Mouse (Mus musculus) erythroblast, embryonic 14.5 days (primary cell): Measurements from ENCODE around the gene Trim17. TPM values are rescaled to one million over a fixed set of nuclear protein-coding genes. Genes with fewer than 3 reads are reported as not detected.

ENCODE experiments used
- H3K27me3 ChIP-seq: 2 replicates; pipeline ENCODE4 v1.6.1; 2012; ENCODE audit warnings: inconsistent platforms; ENCODE audit not compliant: control insufficient read depth
- H3K36me3 ChIP-seq: 2 replicates; pipeline ENCODE4 v1.6.1; 2012; ENCODE audit warnings: mild to moderate bottlenecking, inconsistent platforms; ENCODE audit not compliant: control insufficient read depth
- H3K4me1 ChIP-seq: 2 replicates; pipeline ENCODE4 v1.6.1; 2012; ENCODE audit warnings: inconsistent platforms; ENCODE audit not compliant: control insufficient read depth
- H3K4me3 ChIP-seq: replicated peaks from 2 replicates; pipeline ENCODE3; 2012; ENCODE audit warnings: moderate library complexity, mild to moderate bottlenecking, inconsistent platforms
- H3K9me3 ChIP-seq: 2 replicates; pipeline ENCODE4 v1.6.1; 2012; ENCODE audit warnings: low read length, inconsistent platforms, mixed read lengths; ENCODE audit not compliant: control insufficient read depth
- GATA1 ChIP-seq: IDR thresholded peaks from 2 replicates; pipeline ENCODE4 v1.6.1; 2012; ENCODE audit warnings: low read length, inconsistent platforms, mixed read lengths
- TAL1 ChIP-seq: IDR thresholded peaks from 3 replicates; pipeline ENCODE4 v1.6.1; 2012; ENCODE audit warnings: low read length, inconsistent platforms, mixed read lengths
- polyA plus RNA-seq: library from polyadenylated mRNA; stranded (reverse); fragments of >175 nt; gene quantifications from 2 replicates; pipeline ENCODE4 v1.2.3, GENCODE M21; 2012

The Trim17 gene
- polyA plus RNA-seq, 1 experiment: 0.14 TPM

DNA sequence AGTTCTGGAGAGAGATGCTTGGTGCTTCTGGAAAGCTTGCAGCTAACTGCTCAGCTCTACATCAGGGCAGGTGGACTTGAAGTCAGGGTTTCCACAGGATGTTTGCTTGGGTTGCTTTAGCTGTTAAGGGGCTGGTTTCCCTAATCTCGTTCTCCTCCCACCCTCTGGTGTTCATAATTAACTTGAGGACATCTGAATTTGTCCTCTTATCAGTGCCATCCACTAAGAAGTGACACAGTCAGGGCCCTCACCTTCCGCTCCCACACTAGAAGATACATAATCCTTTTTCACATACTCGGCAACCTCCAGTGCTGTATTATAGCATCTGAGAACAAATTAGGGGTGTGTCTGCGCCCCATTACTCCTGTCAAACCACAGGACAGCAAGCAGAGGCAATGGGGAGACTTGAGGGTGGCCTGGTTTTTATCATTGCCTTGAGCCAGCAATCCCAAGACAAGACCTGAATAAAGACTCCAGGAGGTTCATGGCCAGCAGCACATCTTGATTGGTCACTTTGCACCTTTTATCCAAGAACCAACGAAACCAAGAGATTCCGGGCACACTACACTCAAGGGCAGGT lies 38.7 kb downstream of the Trim17 start:
- TF ChIP-seq GATA1 (no peak), TAL1 (no peak)
- Histone ChIP-seq H3K4me3 (no peak overlapping the region), H3K36me3 (peaks cover 30% of the 10 kb centered on the region), H3K4me1 (peaks cover 28% of the 10 kb centered on the region), H3K9me3 (no peaks in the 10 kb centered on the region), H3K27me3 (peaks cover 32% of the 10 kb centered on the region)

DNA sequence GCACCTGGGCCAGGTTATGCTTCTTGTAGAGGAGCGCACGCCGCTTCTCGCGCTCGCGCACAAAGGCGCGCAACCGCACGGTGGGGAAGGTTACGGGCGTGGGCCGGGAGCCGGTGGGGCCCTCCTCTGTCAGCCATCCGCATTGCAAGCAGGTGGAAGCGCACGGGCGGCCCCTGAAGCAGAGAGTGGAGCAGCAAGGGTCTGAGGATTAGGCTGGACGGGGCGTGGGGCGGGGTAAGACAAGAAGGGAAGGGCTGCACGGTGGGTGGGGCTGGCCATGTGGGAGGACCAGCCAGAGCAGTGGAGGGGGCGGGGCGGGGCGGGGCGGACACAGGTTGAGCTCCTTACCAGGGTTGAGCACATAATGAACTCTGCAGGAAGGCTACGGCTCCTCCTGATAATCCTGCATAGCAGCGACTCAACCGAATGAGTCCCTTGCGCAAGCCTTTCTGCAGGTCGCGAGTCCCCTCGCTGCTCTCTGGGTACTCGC lies 39.9 kb downstream of the Trim17 start:
- Histone ChIP-seq H3K4me1 (peaks cover 28% of the 10 kb centered on the region), H3K27me3 (peaks cover 32% of the 10 kb centered on the region), H3K4me3 (peak overlapping the region; percentile 39)

DNA sequence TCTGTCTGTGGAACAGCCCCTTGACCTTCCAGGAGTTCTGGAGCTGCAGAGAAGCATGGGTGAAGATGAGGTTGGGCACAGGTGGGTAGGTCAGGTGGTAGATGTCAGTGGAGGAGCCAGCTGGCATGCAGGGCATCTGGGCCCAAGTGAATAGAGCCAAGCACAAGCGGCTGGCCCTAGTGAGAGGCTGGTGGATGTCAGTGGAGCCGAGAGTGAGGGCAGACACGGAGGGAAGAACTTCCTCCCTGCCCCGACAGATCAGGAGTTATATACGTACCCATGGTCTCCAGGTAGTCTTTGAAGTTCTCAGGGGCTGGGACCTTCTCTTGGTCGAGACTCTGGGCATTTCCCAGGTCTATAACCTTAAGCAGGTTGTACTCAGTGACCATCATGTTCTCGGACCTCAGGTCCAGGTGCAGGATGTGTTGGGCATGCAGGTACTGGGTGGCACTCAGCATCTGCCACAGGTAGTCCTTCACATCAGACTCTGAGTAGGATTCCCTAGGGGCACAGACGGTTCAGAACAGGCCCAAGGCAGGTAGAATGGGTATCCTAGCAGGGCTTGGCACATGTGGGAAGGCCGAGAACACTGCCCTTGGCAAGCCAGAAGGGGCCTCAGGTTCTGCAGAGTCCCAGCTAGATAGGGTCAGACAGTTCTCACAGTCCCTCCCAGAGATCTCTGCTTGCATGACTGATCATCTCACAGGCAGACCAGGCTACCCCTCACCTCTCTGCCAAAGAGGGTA lies 40.7 kb downstream of the Trim17 start:
- Histone ChIP-seq H3K4me3 (no peak overlapping the region), H3K27me3 (peaks cover 32% of the 10 kb centered on the region), H3K9me3 (no peaks in the 10 kb centered on the region), H3K36me3 (peaks cover 9% of the 10 kb centered on the region), H3K4me1 (peaks cover 28% of the 10 kb centered on the region)
- TF ChIP-seq GATA1 (no peak), TAL1 (no peak)

More for the DNA sequence above, 39.9 kb downstream of the Trim17 start:
- Histone ChIP-seq H3K36me3 (peaks cover 18% of the 10 kb centered on the region), H3K9me3 (no peaks in the 10 kb centered on the region)
- TF ChIP-seq TAL1: no peak
- TF ChIP-seq GATA1: no peak

DNA sequence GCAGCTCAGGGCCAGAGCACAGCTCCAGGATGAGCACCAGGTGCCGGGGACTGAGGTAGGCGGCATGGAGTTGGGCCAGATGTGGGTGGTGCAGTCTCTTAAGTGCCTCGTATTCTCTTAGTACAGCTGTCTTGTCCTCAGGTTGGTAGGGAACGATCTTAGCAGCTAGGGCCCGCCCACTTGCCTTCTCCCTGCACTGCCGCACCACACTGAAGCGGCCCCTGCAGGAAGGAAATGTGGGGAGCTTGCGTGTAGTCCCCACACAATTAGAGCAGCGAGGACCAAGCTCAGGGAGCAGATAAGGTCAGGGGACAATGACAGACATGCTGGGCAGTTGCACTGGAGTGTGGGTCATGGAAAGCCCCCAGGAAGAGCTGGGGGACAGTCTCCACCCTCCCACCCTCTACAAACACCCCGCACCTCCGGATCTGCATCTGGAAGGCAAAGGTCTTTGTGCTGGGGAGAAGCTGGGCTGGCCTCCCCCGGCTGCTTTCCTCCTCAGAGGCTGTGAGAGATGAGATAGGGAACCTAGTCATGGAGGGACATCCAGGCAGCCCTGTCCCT lies 41.4 kb downstream of the Trim17 start:
- Histone ChIP-seq H3K9me3 (no peaks in the 10 kb centered on the region), H3K4me3 (no peak overlapping the region), H3K4me1 (peaks cover 25% of the 10 kb centered on the region), H3K27me3 (peaks cover 32% of the 10 kb centered on the region), H3K36me3 (peaks cover 3% of the 10 kb centered on the region)
- no peak for TF ChIP-seq TAL1
- no peak for TF ChIP-seq GATA1

DNA sequence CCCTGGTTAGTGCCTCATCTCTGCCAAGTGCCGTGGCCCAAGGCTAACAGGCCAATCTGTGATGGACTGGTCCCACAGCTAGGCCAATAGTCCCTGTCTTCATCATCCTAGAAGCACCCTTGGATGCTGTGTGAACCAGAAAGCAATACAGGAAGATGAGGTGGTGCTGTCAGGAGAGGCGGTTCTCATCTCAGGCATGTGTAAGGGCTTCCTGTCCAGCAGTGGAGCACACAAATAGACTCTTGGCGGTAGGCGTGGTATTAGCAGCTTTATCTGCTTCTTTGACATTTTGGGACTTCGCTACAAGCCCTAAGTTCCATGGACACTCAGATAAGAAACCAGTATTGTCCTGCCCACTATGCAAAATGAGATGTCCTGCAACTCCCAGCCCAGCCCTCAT lies 43.1 kb downstream of the Trim17 start:
- no peaks in the 10 kb centered on the region for H3K9me3 ChIP-seq
- H3K4me1 ChIP-seq: peaks cover 22% of the 10 kb centered on the region
- no peak for TF ChIP-seq GATA1
- no peak for TF ChIP-seq TAL1
- no peaks in the 10 kb centered on the region for H3K36me3 ChIP-seq
- peaks cover 32% of the 10 kb centered on the region for H3K27me3 ChIP-seq
- no peak overlapping the region for H3K4me3 ChIP-seq

DNA sequence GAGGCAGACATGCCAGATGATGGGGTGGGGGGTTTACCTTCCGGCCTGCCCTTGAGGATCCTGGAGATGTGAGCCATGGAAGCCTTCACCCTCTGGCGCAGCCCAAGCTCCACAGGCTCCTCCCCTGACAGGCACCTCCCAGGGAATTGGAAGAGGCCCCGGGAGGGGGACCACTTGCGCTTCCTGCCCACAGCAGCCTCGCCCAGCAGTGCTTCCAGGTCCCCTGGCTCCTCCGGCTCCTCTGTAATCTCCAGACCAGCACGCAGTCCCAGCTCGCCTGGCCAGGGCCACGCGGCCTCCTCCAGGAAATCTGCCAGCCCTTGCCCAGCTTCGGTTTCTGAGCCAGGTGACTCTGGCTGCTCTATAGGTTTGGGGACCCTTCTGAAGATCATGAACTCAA lies 44.7 kb downstream of the Trim17 start:
- Histone ChIP-seq H3K4me1 (peaks cover 9% of the 10 kb centered on the region), H3K9me3 (no peaks in the 10 kb centered on the region), H3K4me3 (no peak overlapping the region), H3K27me3 (peaks cover 27% of the 10 kb centered on the region), H3K36me3 (no peaks in the 10 kb centered on the region)
- TF ChIP-seq GATA1: no peak
- no peak for TF ChIP-seq TAL1

DNA sequence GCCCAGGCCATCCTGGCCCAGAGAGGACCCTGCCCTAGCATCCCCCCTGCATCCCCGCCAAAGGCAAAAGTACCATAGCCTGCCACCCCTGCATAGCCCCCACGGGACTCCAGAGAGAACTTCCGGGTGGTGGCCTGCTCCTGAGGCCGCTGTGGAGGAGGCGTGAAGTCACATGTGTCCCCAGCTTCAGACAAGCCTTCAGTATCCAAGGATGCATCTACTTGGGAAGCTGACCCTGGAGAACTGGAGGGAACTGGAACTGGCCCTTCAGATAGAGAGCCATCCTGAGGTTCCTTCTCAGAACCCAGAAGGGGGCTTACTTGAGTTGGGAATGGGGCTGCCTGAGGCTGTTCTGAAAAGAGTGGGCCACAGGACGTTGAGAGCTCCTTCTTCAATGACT lies 45.3 kb downstream of the Trim17 start:
- Histone ChIP-seq H3K36me3 (no peaks in the 10 kb centered on the region), H3K27me3 (peaks cover 21% of the 10 kb centered on the region), H3K4me3 (no peak overlapping the region), H3K9me3 (no peaks in the 10 kb centered on the region), H3K4me1 (peaks cover 2% of the 10 kb centered on the region)
- TF ChIP-seq TAL1 (no peak), GATA1 (no peak)

DNA sequence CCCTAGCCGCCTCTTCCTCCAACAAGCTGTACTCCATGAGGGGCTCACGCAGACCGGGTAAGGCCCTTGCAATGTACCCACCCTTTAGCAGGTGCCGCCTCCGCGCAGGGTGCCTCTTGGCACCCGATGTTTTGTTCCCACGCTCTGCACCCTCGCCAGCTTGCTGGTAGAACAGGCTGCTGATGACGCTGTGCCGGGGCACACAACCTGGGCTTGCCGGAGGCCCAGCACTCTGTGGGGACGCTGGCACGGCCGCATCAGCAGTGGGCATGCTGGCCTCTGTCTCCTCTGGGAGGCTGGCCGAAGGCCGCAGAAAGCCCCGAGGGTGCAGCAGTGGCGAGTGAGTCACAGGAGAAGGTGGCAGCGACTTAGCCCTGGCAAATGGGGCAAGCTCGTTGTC lies 46.1 kb downstream of the Trim17 start:
- Histone ChIP-seq H3K4me1 (no peaks in the 10 kb centered on the region), H3K36me3 (no peaks in the 10 kb centered on the region), H3K27me3 (peaks cover 13% of the 10 kb centered on the region), H3K4me3 (no peak overlapping the region), H3K9me3 (no peaks in the 10 kb centered on the region)
- TF ChIP-seq TAL1 (no peak), GATA1 (no peak)

DNA sequence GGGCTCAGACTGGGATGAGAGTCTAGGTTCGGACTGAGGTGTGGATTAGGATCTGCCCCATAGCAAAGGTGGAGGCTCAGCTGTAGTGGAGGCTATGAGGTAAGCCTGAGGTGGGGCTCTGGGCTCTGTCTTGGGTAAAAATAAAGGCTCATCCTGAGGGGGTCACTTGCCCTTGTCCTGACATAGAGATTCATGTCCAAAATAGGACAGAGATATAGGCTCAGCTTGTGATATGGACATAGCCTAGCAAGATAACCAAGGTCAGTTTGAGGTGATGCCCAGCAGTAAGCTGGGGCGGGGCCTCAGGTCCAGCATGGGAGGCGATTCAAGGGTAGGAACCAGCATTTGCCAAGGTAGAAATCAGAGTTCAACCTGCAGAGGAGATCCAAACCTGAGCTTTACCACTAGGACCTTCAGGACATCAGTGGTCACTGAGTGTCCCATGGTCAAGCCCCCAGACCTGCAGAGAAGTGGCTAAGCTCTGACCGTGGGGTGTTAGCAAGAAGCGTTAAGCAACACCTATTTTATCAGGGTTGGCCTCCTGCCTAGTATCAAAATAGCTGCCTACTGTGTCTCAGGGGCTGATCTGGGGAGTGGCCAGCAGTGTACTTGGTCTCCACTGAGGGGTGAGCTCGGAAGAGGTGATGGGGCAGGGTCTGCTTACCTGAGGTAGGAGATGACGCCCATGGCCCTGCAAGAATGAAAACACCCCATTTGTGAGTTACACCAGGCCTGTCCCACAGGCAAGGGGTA lies 48.0 kb downstream of the Trim17 start:
- H3K4me3 ChIP-seq: no peak overlapping the region
- no peaks in the 10 kb centered on the region for H3K9me3 ChIP-seq
- H3K36me3 ChIP-seq: no peaks in the 10 kb centered on the region
- TF ChIP-seq GATA1: no peak
- TF ChIP-seq TAL1: no peak
- H3K27me3 ChIP-seq: no peaks in the 10 kb centered on the region
- no peaks in the 10 kb centered on the region for H3K4me1 ChIP-seq
